Mouse (Mus musculus) thymus, adult 2 months (tissue): Measurements from ENCODE around the gene Tmem62.

Source experiments
- CTCF ChIP-seq: fragments of 200-500 bp; IDR thresholded peaks from 2 replicates; pipeline ENCODE4 v1.5.1; 2012; ENCODE audit warnings: mild to moderate bottlenecking, control low read depth, low read length, moderate library complexity, borderline replicate concordance; ENCODE audit not compliant: control insufficient read depth, poor library complexity, insufficient read depth; ENCODE audit errors: extremely low read depth
- POLR2A ChIP-seq: fragments of 200-500 bp; IDR thresholded peaks from 2 replicates; pipeline ENCODE4 v1.6.1; 2012; ENCODE audit warnings: mild to moderate bottlenecking, low read length, control low read depth, moderate library complexity; ENCODE audit not compliant: control insufficient read depth, poor library complexity, insufficient read depth; ENCODE audit errors: extremely low read depth

GRCm38 (mm10) chr2:120963110-120963509 lies 13.7 kb upstream of the Tmem62 start:
- no peak for TF ChIP-seq CTCF
- TF ChIP-seq POLR2A, result no peak
